ENCODE assay signal across 11 mouse cellular contexts in genomic region chrX:7678986-7679385, GRCm38 (mm10). TPM values are rescaled to one million over a fixed set of nuclear protein-coding genes. Genes with fewer than 3 reads are reported as not detected.
DNase-seq lines count a peak whose midpoint lies in the region; TF ChIP-seq lines count a peak whose summit lies in the region.
"Had no signal": no experiment of that assay in that cellular context is flagged by ENCODE, and none has a peak within 500 bp of the region (broad histone marks: within the 10 kb centered on the region; RNA-seq: fewer than 3 reads in every experiment).

No protein-coding gene starts in this region.

- peak; percentile 49 for TF ChIP-seq CTCF in heart, adult 2 months (IDR thresholded peaks at IDR 0.05)
- peak; percentile 59 for TF ChIP-seq CTCF in layer of hippocampus, adult 2 months (conservative IDR thresholded peaks at IDR 0.05)
- TF ChIP-seq CTCF in CH12.LX (conservative IDR thresholded peaks at IDR 0.05 in 1 of 2, IDR thresholded peaks at IDR 0.05 in 1 of 2; ENCODE audit: low read depth in 2 of 2, low read length in 2 of 2): peak in 1 of 2 experiments; percentile 51; a peak in 2 of 4 replicates
- 0 out of 2 replicates have a peak, but pooled peaks have one; percentile 12 for TF ChIP-seq CTCF in cortical plate, adult 2 months (IDR thresholded peaks at IDR 0.05; ENCODE audit: extremely low read depth, insufficient read depth, low read length)

- TF ChIP-seq EP300 in heart, adult 2 months (IDR thresholded peaks at IDR 0.05; ENCODE audit: insufficient read depth, low read depth, low read length): no peak
- TF ChIP-seq EP300 in CH12.LX (IDR thresholded peaks at IDR 0.05; ENCODE audit: low read length): no peak

- TF ChIP-seq POLR2A in heart, adult 2 months (IDR thresholded peaks at IDR 0.05; ENCODE audit: insufficient read depth, low read depth, low read length): no peak
- no peak for TF ChIP-seq POLR2A in CH12.LX (IDR thresholded peaks at IDR 0.05; ENCODE audit: low read depth, low read length)
- no peak for TF ChIP-seq POLR2A in cortical plate, adult 2 months (IDR thresholded peaks at IDR 0.05; ENCODE audit: extremely low read depth, insufficient read depth, low read length)

- H3K9me3 ChIP-seq in heart, embryonic 10.5 days: no peaks in the 10 kb centered on the region
- H3K9me3 ChIP-seq in CH12.LX (replicated peaks; ENCODE audit: low read length): no peaks in the 10 kb centered on the region
- H3K9me3 ChIP-seq: embryonic facial prominence, embryonic 13.5 days; liver, embryonic 15.5 days had no signal

- no peaks in the 10 kb centered on the region for H3K27me3 ChIP-seq in heart, adult 2 months (ENCODE audit: control insufficient read depth, insufficient read depth, low read length)
- no peaks in the 10 kb centered on the region for H3K27me3 ChIP-seq in heart, embryonic 10.5 days (ENCODE audit: insufficient read depth, poor library complexity, severe bottlenecking)
- H3K27me3 ChIP-seq in CH12.LX (replicated peaks): no peaks in the 10 kb centered on the region
- H3K27me3 ChIP-seq: embryonic facial prominence, embryonic 13.5 days had no signal

- peak overlapping the region; percentile 80; the same call in 1 of the 2 replicates for H3K27ac ChIP-seq in heart, adult 2 months
- no peak overlapping the region for H3K27ac ChIP-seq in heart, embryonic 10.5 days
- H3K27ac ChIP-seq in layer of hippocampus, adult 2 months: no peak overlapping the region
- H3K27ac ChIP-seq in CH12.LX (ENCODE audit: insufficient read depth, low read depth): no peak overlapping the region
- no peak overlapping the region for H3K27ac ChIP-seq in cortical plate, adult 2 months (ENCODE audit: insufficient read depth, low read length)
- H3K27ac ChIP-seq: embryonic facial prominence, embryonic 13.5 days; liver, embryonic 15.5 days had no signal

- H3K4me3 ChIP-seq in heart, adult 2 months: peak overlapping the region; percentile 53; the same call in 1 of the 2 replicates
- H3K4me3 ChIP-seq in heart, embryonic 10.5 days: no peak overlapping the region
- no peak overlapping the region for H3K4me3 ChIP-seq in layer of hippocampus, adult 2 months
- no peak overlapping the region for H3K4me3 ChIP-seq in CH12.LX (replicated peaks in 1 of 3; ENCODE audit: low read depth in 2 of 3, low read length in 2 of 3, poor library complexity in 1 of 3)
- H3K4me3 ChIP-seq in cortical plate, adult 2 months (ENCODE audit: insufficient read depth, low read length): no peak overlapping the region

- in situ Hi-C loops in CH12.LX (cut with MboI; ENCODE audit: low pct_ligation_motif_present, low pct_unique_long_range_greater_than_20kb, low sequenced_read_pairs): no loop called here

- H3K79me2 ChIP-seq in heart, adult 2 months (replicated peaks; ENCODE audit: control insufficient read depth, insufficient read depth, low read length): no peaks in the 10 kb centered on the region
- H3K79me2 ChIP-seq in CH12.LX (replicated peaks; ENCODE audit: control insufficient read depth, extremely low read depth, insufficient read depth, poor library complexity, severe bottlenecking): no peaks in the 10 kb centered on the region

- peak; percentile 20 for TF ChIP-seq RAD21 in CH12.LX (IDR thresholded peaks at IDR 0.05; ENCODE audit: low read depth, low read length)

- no peaks in the 10 kb centered on the region for H3K4me1 ChIP-seq in heart, adult 2 months (ENCODE audit: control insufficient read depth, insufficient read depth, low read length)
- 0 out of 2 replicates have a peak, but pooled peaks cover 3% of the 10 kb centered on the region for H3K4me1 ChIP-seq in heart, embryonic 10.5 days
- peaks cover 4 to 8% of the 10 kb centered on the region in 2 experiments; a peak in 3 of 4 replicates for H3K4me1 ChIP-seq in CH12.LX (ENCODE audit: control insufficient read depth in 1 of 2, insufficient read depth in 2 of 2)
- no peaks in the 10 kb centered on the region for H3K4me1 ChIP-seq in cortical plate, adult 2 months (ENCODE audit: control insufficient read depth, insufficient read depth, low read length)
- H3K4me1 ChIP-seq: embryonic facial prominence, embryonic 13.5 days had no signal

- intact Hi-C loops in heart, adult 2 months (cut with DNase I): loop anchor here (2.0 kb wide), 1 partner anchor 30 kb away; no protein-coding TSS in a partner anchor

- no peaks in the 10 kb centered on the region for H3K36me3 ChIP-seq in heart, adult 2 months (ENCODE audit: control insufficient read depth, insufficient read depth, low read length)
- H3K36me3 ChIP-seq in heart, embryonic 10.5 days: no peaks in the 10 kb centered on the region
- no peaks in the 10 kb centered on the region for H3K36me3 ChIP-seq in CH12.LX (replicated peaks in 1 of 2; ENCODE audit: control insufficient read depth in 1 of 2, insufficient read depth in 1 of 2, low read length in 1 of 2)
- H3K36me3 ChIP-seq: embryonic facial prominence, embryonic 13.5 days; liver, embryonic 15.5 days had no signal

- H3K9ac ChIP-seq in heart, adult 2 months (ENCODE audit: low read depth, low read length): no peak overlapping the region
- H3K9ac ChIP-seq in CH12.LX (ENCODE audit: insufficient read depth, low read depth): no peak overlapping the region
- H3K9ac ChIP-seq: embryonic facial prominence, embryonic 13.5 days; liver, embryonic 15.5 days had no signal

- no peak for DNase-seq in heart, adult 2 months
- no peak for DNase-seq in heart, embryonic 10.5 days (ENCODE audit: low spot score)
- no peak for DNase-seq in layer of hippocampus, adult 2 months (ENCODE audit: low spot score in 2 of 2)
- DNase-seq in layer of hippocampus, postnatal 36 days: no peak
- DNase-seq in CH12.LX (ENCODE audit: extremely low read depth): no peak
- DNase-seq in cerebellum, postnatal 4 days (ENCODE audit: low spot score in 2 of 2): no peak

- WGBS in heart, adult 2 months: 35% methylated on average over 3 of the region's 3 CpGs
- WGBS in heart, embryonic 10.5 days: 59% methylated on average over 3 of the region's 3 CpGs

- H3K4me2 ChIP-seq in CH12.LX (ENCODE audit: insufficient read depth, low read depth, poor library complexity, severe bottlenecking): no peak overlapping the region

- dilution Hi-C loops in CH12.LX (cut with MboI; ENCODE audit: extremely low pct_ligation_motif_present, extremely low pct_unique_long_range_greater_than_20kb, low sequenced_read_pairs): no loop called here

TF ChIP-seq in CH12.LX, 34 proteins besides CTCF, POLR2A, EP300 and RAD21 (continues in another document):
- TF ChIP-seq JUND (conservative IDR thresholded peaks at IDR 0.05; ENCODE audit: low read depth, low read length) (no peak), POLR2AphosphoS2 (IDR thresholded peaks at IDR 0.05; ENCODE audit: low read depth, low read length) (no peak), GABPA (IDR thresholded peaks at IDR 0.05; ENCODE audit: insufficient replicate concordance, low read depth, low read length) (no peak), MAFK (IDR thresholded peaks at IDR 0.05; ENCODE audit: insufficient replicate concordance, low read length) (no peak)

RNA-seq across cellular contexts. Expression of gene Magix, which starts 2.1 kb away (rescaled TPM):
- 10 to 100 TPM; 23.1 to 32.5 TPM for total RNA-seq in heart, adult 2 months (2021)
- polyA plus RNA-seq in heart, adult 2 months (2012; rRNA removed): 37.5 and 44.5 TPM in 2 replicates
- 0.05 and 0.06 TPM in 2 replicates for polyA plus RNA-seq in heart, embryonic 10.5 days (2016; fragmentation: Nextera tagmentation; extraction: Ambion mirVana)
- total RNA-seq in layer of hippocampus, adult 2 months (2021): under 1 TPM; 0.31 to 0.52 TPM
- under 1 TPM; 0.15 to 0.30 TPM for total RNA-seq in layer of hippocampus, postnatal 36 days (2021)
- total RNA-seq in CH12.LX (2012; rRNA removed) (0.13 TPM in 1 of 2 replicates, not detected in the other), CH12.LX (2014; rRNA removed) (not detected in 2 replicates)
- polyA plus RNA-seq in CH12.LX (2012; ENCODE audit: insufficient read length, low read depth): not detected in 2 replicates
- polyA plus RNA-seq in cortical plate, adult 2 months (2012; rRNA removed): 0.96 and 1.2 TPM in 2 replicates
- total RNA-seq: granulocyte monocyte progenitor cell, adult 5-6 weeks; neutrophil, adult 5-6 weeks had no signal
- polyA plus RNA-seq: embryonic facial prominence, embryonic 13.5 days had no signal

RNA-seq across cellular contexts. Expression of gene Plp2, which starts 7.8 kb away (rescaled TPM):
- 10 to 100 TPM; 40.3 to 56.3 TPM for total RNA-seq in heart, adult 2 months (2021)
- polyA plus RNA-seq in heart, adult 2 months (2012; rRNA removed): 118 and 159 TPM in 2 replicates
- polyA plus RNA-seq in heart, embryonic 10.5 days (2016; fragmentation: Nextera tagmentation; extraction: Ambion mirVana): 147 and 155 TPM in 2 replicates
- total RNA-seq in layer of hippocampus, adult 2 months (2021): 1 to 10 TPM; 4.9 to 5.4 TPM
- 1 to 10 TPM; 5.1 to 5.7 TPM for total RNA-seq in layer of hippocampus, postnatal 36 days (2021)
- total RNA-seq in CH12.LX (2012; rRNA removed) (163 and 183 TPM in 2 replicates), CH12.LX (2014; rRNA removed) (144 and 173 TPM in 2 replicates)
- 207 and 247 TPM in 2 replicates for polyA plus RNA-seq in CH12.LX (2012; ENCODE audit: insufficient read length, low read depth)
- polyA plus RNA-seq in cortical plate, adult 2 months (2012; rRNA removed): 14.5 and 16.3 TPM in 2 replicates

RNA-seq across cellular contexts. Expression of gene Gpkow, which starts 17.9 kb away (rescaled TPM):
- total RNA-seq in heart, adult 2 months (2021): 10 to 100 TPM; 18.0 to 19.3 TPM
- 7.1 and 11.4 TPM in 2 replicates for polyA plus RNA-seq in heart, adult 2 months (2012; rRNA removed)
- 38.1 and 38.5 TPM in 2 replicates for polyA plus RNA-seq in heart, embryonic 10.5 days (2016; fragmentation: Nextera tagmentation; extraction: Ambion mirVana)
- 10 to 100 TPM; 32.6 to 40.6 TPM for total RNA-seq in layer of hippocampus, adult 2 months (2021)
- 10 to 100 TPM; 35.0 to 36.2 TPM for total RNA-seq in layer of hippocampus, postnatal 36 days (2021)
- total RNA-seq in CH12.LX (2012; rRNA removed) (14.6 and 16.8 TPM in 2 replicates), CH12.LX (2014; rRNA removed) (6.6 and 9.3 TPM in 2 replicates)
- 32.2 and 35.3 TPM in 2 replicates for polyA plus RNA-seq in CH12.LX (2012; ENCODE audit: insufficient read length, low read depth)
- 26.7 and 28.3 TPM in 2 replicates for polyA plus RNA-seq in cortical plate, adult 2 months (2012; rRNA removed)

RNA-seq across cellular contexts. Expression of gene Prickle3, which starts 21.9 kb away (rescaled TPM):
- 10 to 100 TPM; 16.8 to 25.2 TPM for total RNA-seq in heart, adult 2 months (2021)
- polyA plus RNA-seq in heart, adult 2 months (2012; rRNA removed): 21.5 and 27.8 TPM in 2 replicates
- polyA plus RNA-seq in heart, embryonic 10.5 days (2016; fragmentation: Nextera tagmentation; extraction: Ambion mirVana): 6.7 and 8.0 TPM in 2 replicates
- total RNA-seq in layer of hippocampus, adult 2 months (2021): 1 to 10 TPM; 1.0 to 1.1 TPM
- under 1 TPM; 0.62 to 0.99 TPM for total RNA-seq in layer of hippocampus, postnatal 36 days (2021)
- total RNA-seq in CH12.LX (2012; rRNA removed) (3.9 and 4.5 TPM in 2 replicates), CH12.LX (2014; rRNA removed) (2.2 and 2.3 TPM in 2 replicates)
- polyA plus RNA-seq in CH12.LX (2012; ENCODE audit: insufficient read length, low read depth): 12.5 and 13.7 TPM in 2 replicates
- polyA plus RNA-seq in cortical plate, adult 2 months (2012; rRNA removed): 2.1 and 2.5 TPM in 2 replicates

RNA-seq across cellular contexts. Expression of gene Wdr45, which starts 35.1 kb away (rescaled TPM):
- 10 to 100 TPM; 41.3 to 42.5 TPM for total RNA-seq in heart, adult 2 months (2021)
- 48.3 and 57.9 TPM in 2 replicates for polyA plus RNA-seq in heart, adult 2 months (2012; rRNA removed)
- 21.0 and 21.5 TPM in 2 replicates for polyA plus RNA-seq in heart, embryonic 10.5 days (2016; fragmentation: Nextera tagmentation; extraction: Ambion mirVana)
- total RNA-seq in layer of hippocampus, adult 2 months (2021): 10 to 100 TPM; 63.9 to 68.2 TPM
- 10 to 100 TPM; 56.6 to 65.1 TPM for total RNA-seq in layer of hippocampus, postnatal 36 days (2021)
- total RNA-seq in CH12.LX (2012; rRNA removed): 13.9 and 21.4 TPM in 2 replicates
- 19.4 and 24.1 TPM in 2 replicates for total RNA-seq in CH12.LX (2014; rRNA removed)
- polyA plus RNA-seq in CH12.LX (2012; ENCODE audit: insufficient read length, low read depth): 18.0 and 21.7 TPM in 2 replicates
- 77.0 and 84.9 TPM in 2 replicates for polyA plus RNA-seq in cortical plate, adult 2 months (2012; rRNA removed)

Comparison
In these comparisons a context has a peak if more than half of its experiments do, and no peak if none do; other contexts are left out.
1. RNA of gene Magix, which starts 2.1 kb away (total RNA-seq): 23.1 to 32.5 TPM in heart, adult 2 months; 0.31 to 0.52 TPM in layer of hippocampus, adult 2 months, 0.15 to 0.30 TPM in layer of hippocampus, postnatal 36 days and 0.13 TPM in CH12.LX; every median in the first group is over 10 times any median in the second.
2. RNA of gene Plp2, which starts 7.8 kb away (total RNA-seq): 144 to 183 TPM in CH12.LX and 40.3 to 56.3 TPM in heart, adult 2 months; 5.1 to 5.7 TPM in layer of hippocampus, postnatal 36 days and 4.9 to 5.4 TPM in layer of hippocampus, adult 2 months; every median in the first group is over 4 times any median in the second.